Mouse (Mus musculus) midbrain, embryonic 15.5 days (tissue): Measurements from ENCODE around the gene Scg5. TPM values are rescaled to one million over a fixed set of nuclear protein-coding genes. Genes with fewer than 3 reads are reported as not detected.

Source experiments
- ATAC-seq: fragments of 200-750 bp; cut with Nextera tagmentation; replicated peaks from 2 replicates; pipeline ENCODE4 v1.8.0; 2017; ENCODE audit warnings: moderate TSS enrichment
- H3K27ac ChIP-seq: fragments of 300-500 bp; sonication (generic); 2 replicates; pipeline ENCODE4 v1.5.1; 2015; ENCODE audit warnings: mild to moderate bottlenecking, inconsistent platforms
- H3K27me3 ChIP-seq: fragments of 300-500 bp; sonication (generic); replicated peaks from 2 replicates; pipeline ENCODE4 v1.6.1; 2015; ENCODE audit warnings: inconsistent platforms
- H3K36me3 ChIP-seq: fragments of 300-500 bp; sonication (generic); replicated peaks from 2 replicates; pipeline ENCODE4 v1.6.1; 2015; ENCODE audit warnings: inconsistent platforms
- H3K4me1 ChIP-seq: fragments of 300-500 bp; sonication (generic); 2 replicates; pipeline ENCODE4 v1.6.1; 2015; ENCODE audit warnings: inconsistent platforms
- H3K4me2 ChIP-seq: fragments of 300-500 bp; sonication (generic); 2 replicates; pipeline ENCODE4 v1.6.1; 2015; ENCODE audit warnings: inconsistent platforms, mild to moderate bottlenecking, moderate library complexity
- H3K4me3 ChIP-seq: fragments of 300-500 bp; sonication (generic); 2 replicates; pipeline ENCODE4 v1.5.1; 2015; ENCODE audit warnings: mild to moderate bottlenecking, inconsistent platforms
- H3K9ac ChIP-seq: fragments of 300-500 bp; sonication (generic); 2 replicates; pipeline ENCODE4 v1.6.1; 2015; ENCODE audit warnings: mild to moderate bottlenecking, inconsistent platforms
- H3K9me3 ChIP-seq: fragments of 300-500 bp; sonication (generic); 2 replicates; pipeline ENCODE4 v1.6.1; 2016; ENCODE audit warnings: inconsistent platforms
- WGBS: fragments of 180-500 bp; shearing (Covaris S2); methylation state at CpG from one replicate; pipeline ENCODE4 v1.1.7; 2015; ENCODE audit warnings: mixed read lengths; 5-methylcytosine and 5-hydroxymethylcytosine counted together
- polyA plus RNA-seq: library from polyadenylated mRNA; unstranded; fragments of >200 nt; fragmentation: Nextera tagmentation; extraction: Ambion mirVana; gene quantifications from 2 replicates; pipeline ENCODE4 v1.2.1, GENCODE M21; 2015

Scg5 gene
- 236 and 249 TPM in 2 replicates for polyA plus RNA-seq

DNA sequence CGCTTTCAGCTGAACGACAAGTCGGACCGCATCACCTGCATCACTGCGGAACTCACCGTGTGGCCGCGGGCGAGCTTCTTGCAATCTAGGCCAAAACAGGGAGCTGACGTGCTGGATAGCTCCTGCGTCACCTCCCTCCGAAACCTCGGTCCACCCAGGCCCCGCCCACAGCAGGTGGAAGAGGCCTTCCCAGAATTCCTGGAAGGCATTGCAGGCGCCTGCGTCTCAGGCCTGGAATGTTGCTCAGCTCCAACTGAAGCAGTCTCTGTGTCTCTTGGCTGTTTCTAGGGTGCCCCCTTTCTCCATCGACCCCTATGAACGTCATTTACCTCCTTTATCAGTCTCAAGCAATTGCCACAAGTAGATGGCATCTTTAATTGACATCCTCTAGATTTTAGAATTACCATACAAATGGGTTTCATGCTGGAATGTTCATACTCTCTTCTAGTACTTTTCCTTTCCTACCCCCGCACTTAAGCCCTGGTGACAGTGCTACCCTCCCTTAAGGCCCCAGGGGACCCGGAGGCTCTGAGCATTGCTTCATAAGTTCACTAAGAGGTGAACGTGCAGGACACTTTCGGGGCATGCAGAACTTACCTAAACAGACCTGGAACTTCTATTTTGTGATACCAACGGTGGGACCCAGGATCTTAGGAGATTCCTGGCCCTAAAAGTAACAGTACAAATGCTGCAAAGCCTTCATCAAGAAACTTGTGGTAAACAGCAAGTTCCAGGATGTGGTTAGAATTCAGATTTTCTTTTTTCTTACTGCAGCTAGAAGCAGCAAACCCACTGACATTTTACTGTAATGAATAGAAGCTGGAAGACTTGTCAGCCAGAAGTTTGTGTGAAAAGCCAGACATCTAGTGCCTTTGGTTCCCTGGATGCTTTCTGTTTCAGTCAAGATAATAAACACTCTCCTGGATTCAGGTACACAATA lies at the start of gene Scg5:
Gene Scg5 (minus strand): TSS at position 179 of the 940 bp plus-strand sequence.
- peak within 1 kb of the TSS; percentile 99 for H3K27ac ChIP-seq
- ATAC-seq: peak; percentile 98
- H3K27me3 ChIP-seq: no peaks in the 10 kb centered on the region
- H3K9ac ChIP-seq: peak within 1 kb of the TSS; percentile 81
- H3K4me3 ChIP-seq: peak within 1 kb of the TSS; percentile 64
- WGBS: 7% methylated on average over 23 of the region's 23 CpGs
- peaks cover 44% of the 10 kb centered on the region for H3K4me1 ChIP-seq
- H3K36me3 ChIP-seq: no peaks in the 10 kb centered on the region
- no peaks in the 10 kb centered on the region for H3K9me3 ChIP-seq
- peak within 1 kb of the TSS; percentile 74 for H3K4me2 ChIP-seq

DNA sequence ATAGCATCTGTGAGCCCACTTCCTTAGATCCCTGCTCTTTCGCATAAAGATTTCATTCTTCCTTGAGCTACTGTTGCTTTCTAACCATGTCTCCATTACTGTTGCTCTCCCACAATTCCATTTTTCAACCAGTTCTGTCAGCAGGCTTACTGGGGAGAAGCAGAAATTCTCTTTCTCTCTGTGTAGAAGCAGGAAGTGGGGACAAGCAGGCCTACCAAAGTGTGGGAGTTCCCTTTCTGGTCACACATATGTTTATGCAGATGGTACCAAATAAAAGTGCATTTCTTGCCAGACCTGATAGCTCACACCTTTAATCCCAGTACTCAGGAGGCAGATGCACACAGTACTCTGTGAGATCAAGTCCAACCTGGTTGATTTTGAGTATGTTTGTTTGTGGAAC lies 41.2 kb upstream of the Scg5 start:
- no peaks in the 10 kb centered on the region for H3K36me3 ChIP-seq
- no peaks in the 10 kb centered on the region for H3K9me3 ChIP-seq
- no peaks in the 10 kb centered on the region for H3K27me3 ChIP-seq
- H3K4me1 ChIP-seq: no peaks in the 10 kb centered on the region
- H3K4me2 ChIP-seq: no peak overlapping the region
- no peak for ATAC-seq
- H3K4me3 ChIP-seq: no peak overlapping the region
- no peak overlapping the region for H3K27ac ChIP-seq
- H3K9ac ChIP-seq: no peak overlapping the region
- WGBS: 93% methylated on average over 1 of the region's 1 CpGs

DNA sequence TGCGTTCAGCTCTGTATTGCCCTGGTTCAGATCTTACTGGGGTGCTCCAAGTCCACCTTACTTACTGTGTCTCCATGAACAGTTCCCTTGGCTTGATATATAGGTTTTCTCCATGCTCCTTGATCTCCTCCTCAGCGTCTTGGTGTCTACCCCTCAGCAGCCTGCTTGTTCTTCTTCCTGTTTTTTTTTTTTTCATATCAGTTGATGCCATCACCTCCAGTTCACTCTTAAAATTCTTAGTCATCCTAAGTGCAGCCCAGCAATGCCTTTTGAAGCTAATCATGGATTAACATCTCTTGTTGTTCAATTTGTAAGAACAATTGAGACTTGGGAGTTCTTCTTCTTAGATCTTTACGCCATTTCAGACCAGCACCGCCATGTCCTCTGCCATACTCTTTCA lies 39.5 kb upstream of the Scg5 start:
- Histone ChIP-seq H3K9me3 (no peaks in the 10 kb centered on the region), H3K27ac (no peak overlapping the region), H3K4me1 (no peaks in the 10 kb centered on the region), H3K9ac (no peak overlapping the region), H3K27me3 (no peaks in the 10 kb centered on the region), H3K4me2 (no peak overlapping the region), H3K36me3 (no peaks in the 10 kb centered on the region), H3K4me3 (no peak overlapping the region)
- ATAC-seq: no peak
- 83% methylated on average over 4 of the region's 4 CpGs for WGBS

DNA sequence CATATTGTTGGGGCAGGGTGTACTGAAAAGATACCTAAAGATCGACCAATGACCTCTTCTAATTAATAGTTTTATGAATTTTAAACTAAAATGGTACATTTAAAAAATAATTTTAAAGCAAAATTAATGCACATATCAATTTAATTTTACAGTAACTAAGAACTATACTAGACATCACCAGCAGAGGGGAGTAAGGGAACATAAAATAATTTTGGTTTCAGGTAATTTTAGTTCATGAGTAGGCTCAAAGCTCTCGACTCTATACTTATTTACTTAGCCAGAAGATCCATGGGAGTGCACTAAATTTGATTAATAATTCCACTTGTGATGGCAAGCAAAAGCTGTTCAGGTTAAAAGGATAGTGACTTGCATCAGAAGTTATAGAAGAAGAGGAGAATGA lies 37.2 kb upstream of the Scg5 start:
- no peak for ATAC-seq
- Histone ChIP-seq H3K4me3 (no peak overlapping the region), H3K4me2 (no peak overlapping the region), H3K9me3 (no peaks in the 10 kb centered on the region), H3K27me3 (no peaks in the 10 kb centered on the region), H3K27ac (no peak overlapping the region), H3K9ac (no peak overlapping the region), H3K36me3 (no peaks in the 10 kb centered on the region), H3K4me1 (no peaks in the 10 kb centered on the region)
- WGBS: 43% methylated on average over 2 of the region's 2 CpGs

DNA sequence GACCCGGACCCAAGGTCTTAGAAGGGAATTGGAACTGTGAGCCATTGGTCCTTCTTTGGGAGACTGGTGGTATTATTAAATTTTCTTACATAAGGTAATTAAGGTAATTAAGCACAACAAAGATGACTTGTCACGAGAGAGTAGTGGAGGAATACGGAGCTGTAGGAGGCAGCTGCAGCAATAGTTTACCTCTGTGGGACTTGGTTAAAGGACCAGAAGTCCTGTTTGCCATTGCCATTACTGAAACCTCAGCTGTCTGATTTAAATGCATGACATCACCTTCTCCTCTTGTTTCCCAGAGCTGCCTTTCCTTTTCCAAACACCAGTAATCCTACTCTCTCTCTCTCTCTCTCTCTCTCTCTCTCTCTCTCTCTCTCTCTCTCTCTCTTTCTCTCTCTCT lies 20.2 kb upstream of the Scg5 start:
- Histone ChIP-seq H3K9me3 (no peaks in the 10 kb centered on the region), H3K27me3 (no peaks in the 10 kb centered on the region), H3K4me2 (peak overlapping the region; percentile 82), H3K4me3 (peak overlapping the region; percentile 56), H3K4me1 (peaks cover 14% of the 10 kb centered on the region), H3K36me3 (no peaks in the 10 kb centered on the region), H3K27ac (peak overlapping the region; percentile 78), H3K9ac (peak overlapping the region; percentile 35)
- ATAC-seq: peak; percentile 85
- 0% methylated on average over 3 of the region's 3 CpGs for WGBS

DNA sequence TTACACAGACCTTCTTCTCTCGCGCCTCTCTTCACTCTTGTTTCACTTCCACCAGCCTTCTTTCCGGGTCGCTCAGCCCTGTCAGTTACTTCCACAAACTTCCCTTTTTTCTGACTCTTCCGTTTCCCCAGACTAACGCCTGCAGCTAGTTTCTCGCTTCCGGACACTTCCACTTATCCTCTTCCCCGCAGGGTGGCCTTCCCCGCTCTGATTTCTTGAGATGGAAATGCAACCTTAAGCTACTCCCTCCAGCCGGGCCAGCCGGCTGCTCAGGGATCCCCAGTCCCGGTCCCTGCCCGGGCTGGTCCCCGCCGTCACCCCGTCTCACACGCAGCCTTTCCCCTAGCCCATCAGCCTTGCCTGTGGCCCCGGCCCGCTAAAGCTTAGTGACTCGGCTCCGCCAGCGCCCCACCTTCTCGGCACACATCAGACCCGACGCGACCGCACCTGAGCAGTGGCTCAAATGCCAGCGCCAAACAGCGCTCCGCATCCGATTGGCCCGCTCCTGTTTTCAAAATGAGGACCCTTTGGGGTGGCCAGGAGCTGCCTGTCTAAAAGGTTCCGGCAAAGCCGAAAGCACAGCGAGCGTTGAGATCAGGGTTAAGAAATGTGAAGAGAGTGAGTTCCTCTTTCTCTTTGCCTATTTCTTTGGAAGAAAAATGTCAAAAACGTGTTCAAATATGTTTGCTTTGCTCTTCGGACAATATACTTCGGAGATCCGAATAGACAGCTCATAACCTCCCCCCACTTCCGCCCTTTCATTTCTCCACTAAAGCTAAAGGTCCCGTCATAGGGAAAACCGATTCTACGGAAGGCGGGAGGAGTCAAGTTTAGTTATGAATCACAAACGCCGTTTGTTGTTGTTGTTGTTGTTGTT lies 19.6 kb upstream of the Scg5 start, which contains the start of gene Arhgap11a:
Gene Arhgap11a (minus strand): TSS at position 417 of the 877 bp plus-strand sequence.
- Histone ChIP-seq H3K27ac (peak within 1 kb of the TSS; percentile 78), H3K9ac (peak within 1 kb of the TSS; percentile 35), H3K36me3 (no peaks in the 10 kb centered on the region), H3K4me3 (peak within 1 kb of the TSS; percentile 56), H3K4me2 (peak within 1 kb of the TSS; percentile 82), H3K4me1 (peaks cover 14% of the 10 kb centered on the region), H3K9me3 (no peaks in the 10 kb centered on the region), H3K27me3 (no peaks in the 10 kb centered on the region)
- under 1% methylated on average over 48 of the region's 48 CpGs for WGBS
- peak; percentile 97 for ATAC-seq

DNA sequence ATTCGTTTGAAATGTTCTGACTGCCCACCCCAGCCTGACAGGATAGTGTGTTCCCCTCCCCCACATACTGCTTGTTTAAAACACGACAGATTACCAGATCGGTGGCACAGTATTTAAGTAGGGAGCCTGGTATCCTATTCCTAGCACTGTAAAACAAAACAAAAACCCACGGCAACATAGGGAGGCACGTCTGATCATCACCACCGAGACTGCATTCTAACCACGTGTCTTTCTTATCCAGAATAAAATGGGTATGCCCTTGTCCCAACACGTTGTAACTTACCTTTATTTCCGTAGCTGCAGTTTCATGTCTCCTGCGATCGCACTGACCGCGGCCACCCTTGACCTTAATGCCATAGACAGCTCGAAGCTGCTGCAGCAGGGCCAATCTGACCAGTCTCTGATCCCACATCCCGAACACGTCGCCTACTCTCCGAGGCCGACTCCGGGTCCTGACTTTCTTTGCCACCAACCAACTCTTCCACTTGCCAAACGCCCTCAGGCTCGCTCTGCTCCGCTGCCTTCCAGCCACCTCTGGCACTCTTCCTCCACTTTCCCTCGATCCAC lies 18.8 kb upstream of the Scg5 start:
- Histone ChIP-seq H3K36me3 (no peaks in the 10 kb centered on the region), H3K9me3 (no peaks in the 10 kb centered on the region), H3K27ac (no peak overlapping the region), H3K4me3 (peak overlapping the region; percentile 56), H3K4me2 (peak overlapping the region; percentile 82), H3K27me3 (no peaks in the 10 kb centered on the region), H3K4me1 (peaks cover 14% of the 10 kb centered on the region), H3K9ac (peak overlapping the region; percentile 34; the same call in 1 of the 2 replicates)
- whole genome bisulfite sequencing: under 1% methylated on average over 24 of the region's 24 CpGs
- ATAC-seq: peak; percentile 6; the same call in 1 of the 2 replicates

DNA sequence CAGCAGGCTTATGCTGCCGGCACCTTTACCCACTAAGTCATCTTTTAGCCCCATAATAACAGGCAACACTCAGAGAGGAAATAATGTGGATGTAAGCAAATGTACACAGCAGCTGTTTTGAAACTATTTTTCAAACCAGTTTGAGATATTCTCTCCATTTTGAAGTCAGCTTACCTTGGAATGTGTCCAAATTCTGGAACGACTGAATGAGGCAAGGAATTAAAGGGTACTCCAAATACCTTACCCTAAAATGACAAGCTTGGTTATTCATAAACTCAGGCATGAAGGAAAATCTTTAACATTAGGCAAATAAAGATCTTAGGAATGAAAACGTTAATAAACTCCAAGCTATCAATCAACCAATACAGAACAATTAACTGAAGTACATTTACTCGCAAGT lies 16.2 kb upstream of the Scg5 start:
- H3K4me2 ChIP-seq: no peak overlapping the region
- no peak overlapping the region for H3K9ac ChIP-seq
- WGBS: 83% methylated on average over 4 of the region's 4 CpGs
- H3K4me1 ChIP-seq: peaks cover 14% of the 10 kb centered on the region
- no peaks in the 10 kb centered on the region for H3K27me3 ChIP-seq
- no peaks in the 10 kb centered on the region for H3K36me3 ChIP-seq
- H3K27ac ChIP-seq: no peak overlapping the region
- no peaks in the 10 kb centered on the region for H3K9me3 ChIP-seq
- no peak overlapping the region for H3K4me3 ChIP-seq
- ATAC-seq: no peak

DNA sequence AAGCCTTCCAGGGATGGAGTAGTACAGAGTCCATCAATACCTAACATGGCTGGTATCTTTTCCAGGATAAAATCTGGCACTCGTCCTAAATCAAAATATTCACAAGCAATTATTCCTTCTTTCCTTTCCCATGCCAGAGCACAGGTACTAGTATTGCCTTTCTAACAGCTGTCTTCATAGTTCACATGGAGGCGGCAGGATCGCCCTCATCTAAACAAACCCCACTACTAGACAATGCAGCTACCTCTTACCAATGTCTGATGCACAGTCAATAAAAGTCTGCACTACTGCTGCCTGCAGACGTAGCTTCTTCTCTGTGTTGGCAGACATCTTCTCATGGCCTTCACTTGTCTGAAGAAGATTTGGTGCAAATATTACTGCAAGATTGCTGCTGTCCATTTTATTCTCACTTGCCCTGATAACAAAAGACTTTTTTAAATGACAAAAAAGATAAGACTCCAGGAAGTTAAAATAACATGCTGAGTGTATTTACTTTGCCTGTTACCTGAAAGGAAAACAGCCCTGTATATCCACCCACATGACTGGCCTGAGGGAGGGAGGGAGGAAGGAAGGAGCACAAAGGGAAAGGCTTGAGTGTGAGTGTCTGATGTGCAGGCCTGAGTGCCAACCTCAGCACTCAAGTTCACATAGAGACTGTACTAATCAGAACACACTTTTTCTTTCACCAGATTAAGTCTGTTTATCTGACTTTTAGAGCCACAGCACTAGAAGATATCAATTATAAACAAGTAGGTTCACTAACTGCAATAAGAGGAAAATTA lies 12.9 kb upstream of the Scg5 start:
- Histone ChIP-seq H3K36me3 (no peaks in the 10 kb centered on the region), H3K27ac (no peak overlapping the region), H3K27me3 (no peaks in the 10 kb centered on the region), H3K4me1 (no peaks in the 10 kb centered on the region), H3K4me2 (no peak overlapping the region), H3K9me3 (no peaks in the 10 kb centered on the region), H3K9ac (no peak overlapping the region), H3K4me3 (no peak overlapping the region)
- 97% methylated on average over 4 of the region's 4 CpGs for WGBS
- no peak for ATAC-seq

DNA sequence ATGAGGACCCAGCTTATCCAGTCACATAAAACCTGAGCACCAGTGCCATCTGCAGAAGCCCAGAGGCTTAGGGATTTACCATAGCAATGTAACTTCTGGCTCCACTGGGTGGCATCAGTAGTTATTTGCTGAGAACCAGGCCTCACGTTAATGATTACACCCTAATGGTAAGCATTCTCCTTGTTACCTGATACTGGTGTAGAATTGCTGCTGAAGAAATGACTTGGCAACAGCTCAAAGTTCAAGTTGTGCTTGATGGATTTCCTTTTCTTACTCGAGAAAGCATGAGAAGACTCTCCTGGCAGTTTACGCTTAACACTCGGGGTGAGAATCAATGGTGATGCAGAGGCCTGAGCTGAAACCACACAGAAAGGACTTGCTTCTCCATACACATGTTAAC lies 10.6 kb upstream of the Scg5 start:
- H3K9me3 ChIP-seq: no peaks in the 10 kb centered on the region
- no peak overlapping the region for H3K4me2 ChIP-seq
- 84% methylated on average over 4 of the region's 4 CpGs for WGBS
- no peaks in the 10 kb centered on the region for H3K36me3 ChIP-seq
- H3K27me3 ChIP-seq: no peaks in the 10 kb centered on the region
- no peak overlapping the region for H3K9ac ChIP-seq
- no peak overlapping the region for H3K4me3 ChIP-seq
- H3K4me1 ChIP-seq: no peaks in the 10 kb centered on the region
- ATAC-seq: no peak
- H3K27ac ChIP-seq: no peak overlapping the region

DNA sequence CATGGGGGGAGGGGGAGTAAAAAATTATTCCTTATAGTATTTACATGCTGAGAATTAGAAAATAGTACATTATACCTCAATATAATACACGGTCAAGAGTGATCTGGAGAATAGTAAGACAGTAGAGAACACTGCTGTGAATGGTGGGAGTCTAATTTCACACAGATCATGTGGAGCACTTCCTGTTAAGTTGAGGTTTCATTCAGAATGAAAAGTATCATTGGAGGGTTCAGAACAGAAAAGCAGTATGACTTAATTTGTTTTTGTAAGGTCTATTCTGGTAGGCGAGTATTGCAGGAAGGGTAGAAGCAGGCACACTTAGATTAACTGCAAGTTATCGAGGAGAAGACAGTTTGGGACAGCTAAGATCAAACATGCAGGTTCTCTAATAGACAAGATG lies 6.3 kb upstream of the Scg5 start:
- no peak overlapping the region for H3K4me3 ChIP-seq
- H3K36me3 ChIP-seq: no peaks in the 10 kb centered on the region
- no peaks in the 10 kb centered on the region for H3K27me3 ChIP-seq
- H3K9ac ChIP-seq: no peak overlapping the region
- H3K4me2 ChIP-seq: no peak overlapping the region
- WGBS: 92% methylated on average over 3 of the region's 3 CpGs
- ATAC-seq: no peak
- H3K9me3 ChIP-seq: no peaks in the 10 kb centered on the region
- H3K27ac ChIP-seq: no peak overlapping the region
- H3K4me1 ChIP-seq: no peaks in the 10 kb centered on the region
